Mouse (Mus musculus) cerebral cortex, adult 2 months (tissue): ENCODE data around the gene Rad51ap1.

ENCODE experiments used
- WGBS: fragments of 180-500 bp; shearing (Covaris S2); methylation state at CpG from one replicate; pipeline ENCODE4 v1.1.7; 2018; 5-methylcytosine and 5-hydroxymethylcytosine counted together

Rad51ap1 gene

GRCm38 (mm10) chr6:126939487-126940171, at the start of gene Rad51ap1, which contains the start of gene D6Wsu163e:
Gene Rad51ap1, minus strand, starts transcription at chr6:126939587.
Gene D6Wsu163e, plus strand, starts transcription at chr6:126939962.
- under 1% methylated on average over 33 of the region's 33 CpGs for WGBS

- 55% methylated on average over 5 of the region's 5 CpGs for WGBS
Measured at GRCm38 (mm10) chr6:126981539-126982234, 42.3 kb upstream of the Rad51ap1 start.

- 63% methylated on average over 14 of the region's 14 CpGs for WGBS
Measured at GRCm38 (mm10) chr6:126966241-126967026, 27.0 kb upstream of the Rad51ap1 start.

DNA sequence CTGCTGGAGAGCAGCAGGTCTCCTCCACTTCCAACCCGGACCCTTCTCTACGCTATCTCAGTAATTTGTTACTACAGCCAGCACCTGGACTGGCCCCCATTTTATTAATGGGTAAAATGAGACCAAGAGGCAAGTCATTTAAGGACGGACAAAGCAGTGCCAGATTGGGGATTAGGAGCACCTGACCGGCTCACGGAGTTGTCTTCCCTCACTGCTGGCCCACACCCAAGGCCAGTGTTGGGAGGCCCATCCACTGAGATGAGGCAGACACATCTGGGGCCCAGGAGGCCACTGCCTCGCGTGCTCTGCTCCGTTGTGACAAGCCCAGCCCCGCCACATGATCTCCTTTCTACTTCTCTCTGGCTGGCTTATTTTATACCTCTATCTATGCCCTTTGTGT, 24.0 kb upstream of the Rad51ap1 start:
- WGBS: 90% methylated on average over 9 of the region's 9 CpGs

- 76% methylated on average over 5 of the region's 5 CpGs for WGBS
Measured at GRCm38 (mm10) chr6:126962709-126963108, 23.3 kb upstream of the Rad51ap1 start.

DNA sequence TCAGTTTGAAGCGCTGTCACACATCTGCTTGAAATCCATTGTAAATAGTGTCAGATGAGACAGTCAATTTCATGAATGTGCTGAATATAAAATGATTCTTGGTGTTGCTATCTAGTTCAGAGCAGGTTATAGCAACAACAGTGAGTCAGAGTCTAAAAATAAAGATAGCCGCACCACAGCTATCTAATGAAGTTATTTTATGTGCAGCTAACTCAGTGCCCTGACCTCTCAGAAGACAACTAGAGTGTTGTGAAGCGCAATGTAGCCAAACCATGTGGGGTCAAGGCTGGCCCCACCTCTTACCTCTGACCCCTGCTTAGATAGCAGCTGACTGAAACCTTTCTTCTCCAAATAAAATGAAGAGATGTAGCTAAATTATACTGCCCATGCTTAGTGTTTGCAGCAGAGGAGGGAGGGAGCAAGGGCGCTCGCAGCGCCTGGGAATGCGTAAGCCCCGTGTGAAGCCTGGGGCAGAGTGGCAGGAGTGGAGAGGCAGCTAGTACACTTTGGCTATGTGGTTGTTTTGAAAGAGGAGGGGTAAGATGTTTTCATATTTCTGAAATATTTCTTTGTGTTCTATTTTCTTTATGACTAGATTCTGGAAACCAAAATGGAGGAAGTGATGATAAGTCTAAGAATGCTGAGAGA, 22.1 kb upstream of the Rad51ap1 start:
- WGBS: 87% methylated on average over 8 of the region's 8 CpGs

- WGBS: 6% methylated on average over 10 of the region's 10 CpGs
Measured at GRCm38 (mm10) chr6:126955734-126956133, 16.3 kb upstream of the Rad51ap1 start.

GRCm38 (mm10) chr6:126948336-126948735, 8.9 kb upstream of the Rad51ap1 start:
- 89% methylated on average over 4 of the region's 4 CpGs for WGBS

DNA sequence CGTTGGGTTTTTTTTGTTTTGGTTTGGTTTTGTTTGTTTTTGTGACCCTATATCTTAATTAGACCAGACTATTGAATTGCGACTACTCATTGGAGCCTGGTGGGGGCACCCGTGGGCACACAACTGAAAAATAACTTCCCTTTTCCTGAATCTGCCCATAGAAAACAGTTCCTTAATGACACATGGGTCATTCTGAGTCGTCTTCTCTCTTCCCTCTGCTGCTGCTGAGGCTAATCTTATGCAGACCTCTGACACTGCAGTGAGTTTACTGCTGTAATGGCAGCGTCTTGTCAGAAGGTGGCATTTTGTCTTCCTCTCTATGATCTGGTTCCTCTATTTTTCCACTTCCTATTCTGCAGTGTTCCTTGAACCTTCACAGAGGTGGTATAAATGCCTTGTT, 1.1 kb upstream of the Rad51ap1 start:
- 2% methylated on average over 5 of the region's 5 CpGs for WGBS

- WGBS: under 1% methylated on average over 31 of the region's 31 CpGs
Measured at GRCm38 (mm10) chr6:126938853-126939486, 417 bp downstream of the Rad51ap1 start.

GRCm38 (mm10) chr6:126938047-126938446, 1.3 kb downstream of the Rad51ap1 start:
- 81% methylated on average over 2 of the region's 2 CpGs for WGBS

DNA sequence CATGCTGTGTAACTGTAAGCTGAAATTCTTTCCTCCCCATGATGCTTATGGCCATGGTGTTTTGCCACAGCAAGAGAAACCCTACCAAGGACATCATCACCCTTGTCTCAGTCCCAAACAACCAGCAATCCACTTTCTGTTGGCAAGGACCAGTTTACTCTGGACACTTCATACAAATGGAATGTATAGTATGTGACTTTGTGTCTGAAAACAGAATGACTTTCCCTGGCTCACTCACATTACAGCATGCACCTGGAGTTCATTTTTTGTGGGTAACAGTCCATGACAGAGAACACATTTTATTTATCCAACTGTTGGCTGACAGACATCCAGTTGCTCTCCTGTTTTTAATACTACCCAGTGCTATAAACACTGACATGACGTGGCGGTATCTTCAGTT, 6.5 kb downstream of the Rad51ap1 start:
- 99% methylated on average over 2 of the region's 2 CpGs for WGBS

DNA sequence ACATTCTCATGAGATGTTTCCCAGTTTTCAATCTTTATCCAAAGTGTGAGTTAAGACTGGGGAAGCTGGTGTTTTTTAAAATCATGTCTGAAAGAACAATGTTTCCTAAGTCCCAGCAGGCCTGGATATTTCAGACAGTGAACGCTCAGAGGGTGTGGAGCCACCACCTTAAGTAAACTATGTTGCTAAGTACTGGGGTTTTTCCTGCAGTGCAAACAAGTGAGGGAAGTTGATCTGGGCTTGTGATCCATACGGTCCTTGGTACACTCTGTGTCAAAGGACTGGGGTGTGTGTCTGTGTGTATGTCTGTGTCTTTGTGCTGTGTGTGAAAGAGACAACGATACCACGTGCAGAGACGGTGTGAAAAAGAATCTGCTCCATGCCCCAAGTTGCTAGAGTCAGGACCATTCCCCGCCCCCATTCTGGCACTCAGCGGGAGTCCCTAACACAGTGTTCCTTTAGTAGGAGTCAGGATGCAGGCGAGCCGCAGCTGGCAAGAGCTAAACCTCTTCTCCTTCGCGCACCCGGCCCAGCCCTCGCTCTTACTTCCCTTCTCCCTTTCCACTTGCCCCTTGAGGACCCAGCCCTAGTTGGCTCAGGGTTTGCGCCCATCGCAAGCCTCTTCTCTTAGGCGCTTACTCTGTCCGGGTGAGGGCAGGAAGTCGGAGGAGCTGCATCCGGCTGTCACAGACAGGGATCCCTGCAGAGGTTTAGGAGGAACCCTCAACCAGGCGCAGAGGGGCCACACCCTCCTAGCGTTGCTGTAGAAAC, 18.1 kb downstream of the Rad51ap1 start, which contains the start of gene Dyrk4:
Gene Dyrk4, minus strand, starts transcription at position 729 of the 771 bp plus-strand sequence.
- WGBS: 31% methylated on average over 21 of the region's 21 CpGs

DNA sequence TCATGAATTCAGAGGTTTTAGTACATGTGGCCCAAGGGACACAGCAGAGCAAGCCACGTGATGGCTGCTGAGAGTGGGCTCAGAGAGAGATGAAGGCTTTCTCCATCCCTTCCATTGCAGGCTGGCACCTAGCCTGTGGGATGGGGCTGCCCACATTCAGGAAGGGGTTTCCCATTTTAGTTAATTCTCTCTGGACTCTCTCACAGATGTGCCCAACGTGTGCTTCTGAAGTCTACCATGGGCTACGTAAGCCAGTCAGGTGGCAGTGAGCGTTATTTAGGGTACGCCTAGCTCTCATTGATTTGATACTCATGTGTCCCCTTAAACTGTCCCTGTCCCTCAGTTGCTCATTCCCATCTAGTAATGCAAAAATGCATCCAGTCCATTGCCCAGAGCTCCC, 24.5 kb downstream of the Rad51ap1 start:
- WGBS: 83% methylated on average over 5 of the region's 5 CpGs

DNA sequence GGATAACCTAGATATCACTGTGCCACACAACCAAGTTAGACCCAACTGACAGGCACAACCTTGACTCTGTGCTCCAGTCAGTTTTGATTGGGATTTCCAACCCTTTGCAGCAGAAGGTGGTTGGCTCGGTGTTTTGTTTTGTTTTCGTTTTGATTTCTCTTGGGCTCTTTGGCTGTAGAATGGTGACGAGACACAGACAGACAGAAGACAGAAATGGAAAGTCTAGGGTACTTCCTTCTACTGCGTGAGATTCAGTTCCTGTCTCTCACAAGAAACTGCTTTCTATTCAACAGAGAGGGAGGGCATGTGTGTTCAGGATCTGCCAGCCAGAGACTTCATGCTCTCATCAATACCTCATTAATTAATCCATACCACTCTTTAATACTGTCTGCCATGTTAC, 28.7 kb downstream of the Rad51ap1 start:
- WGBS: 60% methylated on average over 4 of the region's 4 CpGs

DNA sequence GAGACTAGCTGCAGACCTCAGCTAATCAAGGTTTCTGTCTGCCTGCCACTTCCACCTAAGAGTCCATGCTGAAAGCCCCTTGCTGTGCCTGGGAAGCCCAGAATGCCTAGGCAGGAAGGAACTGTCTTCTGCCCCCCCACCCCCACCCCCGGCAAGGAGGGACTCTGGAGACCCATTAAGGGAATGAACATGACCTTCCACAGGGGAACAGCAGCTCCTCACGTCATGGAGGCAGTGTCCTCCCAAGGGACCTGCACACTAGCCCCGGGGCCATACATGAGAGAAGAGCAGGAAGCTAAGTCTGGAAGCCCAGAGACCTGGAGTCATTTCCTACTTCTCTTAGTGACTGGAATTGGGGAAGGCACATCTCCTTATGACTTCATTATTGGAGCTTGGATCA, 31.5 kb downstream of the Rad51ap1 start:
- WGBS: 59% methylated on average over 3 of the region's 3 CpGs

- WGBS: 80% methylated on average over 4 of the region's 5 CpGs
Measured at GRCm38 (mm10) chr6:126907378-126907777, 32.0 kb downstream of the Rad51ap1 start.

DNA sequence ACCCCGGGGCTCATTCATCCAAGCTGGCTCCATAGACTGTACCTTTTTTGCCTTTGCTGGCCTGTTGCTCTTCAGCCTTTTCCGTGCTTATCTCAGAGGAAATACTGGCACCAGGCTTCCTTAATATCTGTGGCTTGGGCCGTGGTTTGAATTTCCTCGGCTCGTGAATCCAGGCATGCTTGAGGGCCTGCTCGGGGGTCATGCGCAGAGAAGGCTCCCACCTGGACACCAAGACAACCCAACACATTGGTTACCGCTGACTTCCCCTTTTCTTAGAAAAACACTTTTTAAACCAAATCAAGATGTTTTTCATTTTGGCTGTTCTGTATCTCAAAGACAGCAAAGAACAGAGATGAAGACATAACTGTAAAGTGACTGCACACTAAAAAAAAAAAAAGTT, 62.3 kb downstream of the Rad51ap1 start:
- WGBS: 83% methylated on average over 8 of the region's 8 CpGs
